Mouse (Mus musculus) hindbrain, embryonic 10.5 days (tissue): ENCODE results near the gene Lmf1. TPM values are rescaled to one million over a fixed set of nuclear protein-coding genes. Genes with fewer than 3 reads are reported as not detected.
A peak's percentile ranks its signal among the peaks of the same experiment; 100 is the strongest.

Source experiments
- DNase-seq: peaks from one replicate; pipeline ENCODE4 v3.0.0-alpha.2; 2017; ENCODE audit warnings: low spot score
- H3K27ac ChIP-seq: fragments of 300-500 bp; sonication (generic); 2 replicates; pipeline ENCODE4 v1.5.1; 2016; ENCODE audit warnings: mild to moderate bottlenecking, moderate library complexity
- H3K27me3 ChIP-seq: fragments of 300-500 bp; sonication (generic); 2 replicates; pipeline ENCODE4 v1.6.1; 2016; ENCODE audit warnings: mild to moderate bottlenecking; ENCODE audit not compliant: poor library complexity, insufficient read depth, severe bottlenecking
- H3K36me3 ChIP-seq: fragments of 300-500 bp; sonication (generic); 2 replicates; pipeline ENCODE4 v1.6.1; 2016; ENCODE audit warnings: mild to moderate bottlenecking, moderate library complexity
- H3K4me1 ChIP-seq: fragments of 300-500 bp; sonication (generic); replicated peaks from 2 replicates; pipeline ENCODE4 v1.6.1; 2016; ENCODE audit warnings: mild to moderate bottlenecking
- H3K4me3 ChIP-seq: fragments of 300-500 bp; sonication (generic); 2 replicates; pipeline ENCODE4 v1.5.1; 2016; ENCODE audit warnings: mild to moderate bottlenecking, moderate library complexity
- H3K9me3 ChIP-seq: fragments of 300-500 bp; sonication (generic); 2 replicates; pipeline ENCODE4 v1.6.1; 2016; ENCODE audit warnings: mild to moderate bottlenecking, moderate library complexity
- WGBS: fragments of 180-500 bp; shearing (Covaris S2); methylation state at CpG from one replicate; pipeline ENCODE4 v1.1.7; 2016; 5-methylcytosine and 5-hydroxymethylcytosine counted together
- polyA plus RNA-seq: library from polyadenylated mRNA; unstranded; fragments of >200 nt; fragmentation: Nextera tagmentation; extraction: Ambion mirVana; gene quantifications from 2 replicates; pipeline ENCODE4 v1.2.1, GENCODE M21; 2016

Lmf1 gene
- polyA plus RNA-seq, 1 experiment from 2014 or later: 29.4 TPM

DNA sequence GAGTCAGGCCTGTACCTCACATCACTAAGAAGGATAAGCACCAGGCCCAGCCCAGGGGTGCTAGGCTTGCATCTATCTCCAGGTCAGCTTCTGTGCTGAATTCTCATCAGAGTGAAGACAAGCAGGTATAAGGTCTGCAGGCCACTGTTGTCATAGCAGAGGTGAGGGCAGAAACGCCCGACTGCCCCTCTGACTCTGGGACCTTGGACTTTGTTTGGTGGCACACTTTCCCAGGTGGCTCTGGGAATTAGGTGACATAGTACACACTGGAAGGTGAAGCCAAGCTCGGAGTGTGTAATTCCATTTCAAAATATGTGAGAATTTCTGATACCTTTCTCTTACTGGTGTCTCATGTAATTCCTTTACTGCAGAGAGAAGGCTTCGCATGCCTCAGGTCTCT is 59.6 kb downstream of the Lmf1 start:
- DNase-seq: no peak
- Histone ChIP-seq H3K9me3 (no peaks in the 10 kb centered on the region), H3K27me3 (no peaks in the 10 kb centered on the region), H3K4me3 (no peak overlapping the region), H3K4me1 (peaks cover 66% of the 10 kb centered on the region), H3K27ac (peak overlapping the region; percentile 86), H3K36me3 (peaks cover 27% of the 10 kb centered on the region)
- WGBS: 86% methylated on average over 4 of the region's 4 CpGs

- Histone ChIP-seq H3K27me3 (no peaks in the 10 kb centered on the region), H3K4me3 (no peak overlapping the region), H3K4me1 (peaks cover 68% of the 10 kb centered on the region), H3K36me3 (peaks cover 15% of the 10 kb centered on the region; the same call in 1 of the 2 replicates), H3K9me3 (no peaks in the 10 kb centered on the region), H3K27ac (peak overlapping the region; percentile 51; the same call in 1 of the 2 replicates)
- DNase-seq: no peak
- 79% methylated on average over 4 of the region's 4 CpGs for WGBS
Measured at GRCm38 (mm10) chr17:25640956-25641355, 62.1 kb downstream of the Lmf1 start.

- 0 out of 2 replicates have a peak overlapping the region, but pooled peaks have one; percentile 47 for H3K27ac ChIP-seq
- 78% methylated on average over 8 of the region's 8 CpGs for WGBS
- H3K4me3 ChIP-seq: no peak overlapping the region
- H3K9me3 ChIP-seq: no peaks in the 10 kb centered on the region
- H3K4me1 ChIP-seq: peaks cover 67% of the 10 kb centered on the region
- no peaks in the 10 kb centered on the region for H3K27me3 ChIP-seq
- DNase-seq: no peak
- peaks cover 26% of the 10 kb centered on the region; the same call in 1 of the 2 replicates for H3K36me3 ChIP-seq
Measured at GRCm38 (mm10) chr17:25642032-25642431, 63.1 kb downstream of the Lmf1 start.

DNA sequence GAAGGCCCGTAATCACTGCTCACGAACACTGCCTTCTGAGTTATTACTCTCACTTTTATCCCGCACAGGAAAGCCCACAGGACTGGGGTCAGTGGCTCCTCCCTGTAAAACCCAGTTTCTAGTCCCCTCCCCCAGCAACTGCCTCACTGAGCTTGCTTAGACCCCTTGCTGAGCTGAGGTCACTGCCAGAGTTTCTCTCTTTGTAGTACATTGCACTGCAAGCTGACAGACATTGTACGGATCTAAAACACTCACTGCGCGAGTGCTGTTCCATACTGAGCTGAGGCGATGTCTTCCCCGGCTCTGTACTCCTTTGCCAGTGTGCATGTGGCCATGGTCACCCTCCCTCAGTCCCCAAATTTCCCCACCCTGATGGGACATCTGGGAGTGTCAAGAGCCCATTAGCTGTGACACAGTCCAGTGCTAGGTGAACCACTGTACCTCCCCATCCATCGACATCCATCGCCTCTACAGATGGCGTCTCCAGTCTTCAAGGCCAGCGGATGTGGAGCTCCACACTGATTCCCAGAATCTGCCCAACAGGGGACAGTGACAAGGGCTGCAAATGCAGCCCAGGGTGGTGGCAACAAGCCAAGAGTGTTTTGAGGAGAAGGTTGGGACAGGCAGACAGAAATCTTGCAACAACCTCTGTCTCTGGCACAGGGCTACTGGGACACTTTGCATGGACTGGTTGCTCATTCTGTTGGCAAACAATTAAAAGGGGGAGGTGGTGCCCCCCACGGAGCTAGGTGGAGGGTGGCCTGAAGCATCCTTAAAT is 64.8 kb downstream of the Lmf1 start:
- no peaks in the 10 kb centered on the region for H3K9me3 ChIP-seq
- no peak overlapping the region for H3K4me3 ChIP-seq
- no peak for DNase-seq
- H3K36me3 ChIP-seq: peaks cover 34% of the 10 kb centered on the region
- no peaks in the 10 kb centered on the region for H3K27me3 ChIP-seq
- 55% methylated on average over 13 of the region's 13 CpGs for WGBS
- peaks cover 64% of the 10 kb centered on the region for H3K4me1 ChIP-seq
- H3K27ac ChIP-seq: peak overlapping the region; percentile 77

- H3K9me3 ChIP-seq: no peaks in the 10 kb centered on the region
- no peak overlapping the region for H3K4me3 ChIP-seq
- H3K36me3 ChIP-seq: peaks cover 45% of the 10 kb centered on the region
- WGBS: 90% methylated on average over 3 of the region's 3 CpGs
- H3K27me3 ChIP-seq: no peaks in the 10 kb centered on the region
- DNase-seq: no peak
- H3K4me1 ChIP-seq: peaks cover 65% of the 10 kb centered on the region
- peak overlapping the region; percentile 77; the same call in 1 of the 2 replicates for H3K27ac ChIP-seq
Measured at GRCm38 (mm10) chr17:25644761-25645160, 65.9 kb downstream of the Lmf1 start.

- Histone ChIP-seq H3K36me3 (peaks cover 54% of the 10 kb centered on the region), H3K27me3 (no peaks in the 10 kb centered on the region), H3K27ac (no peak overlapping the region), H3K4me1 (peaks cover 63% of the 10 kb centered on the region), H3K9me3 (0 out of 2 replicates have a peak, but pooled peaks cover 4% of the 10 kb centered on the region), H3K4me3 (no peak overlapping the region)
- no peak for DNase-seq
- WGBS: 81% methylated on average over 9 of the region's 9 CpGs
Measured at GRCm38 (mm10) chr17:25645661-25646060, 66.8 kb downstream of the Lmf1 start.

GRCm38 (mm10) chr17:25647901-25648300 is 69.0 kb downstream of the Lmf1 start:
- Histone ChIP-seq H3K4me1 (peaks cover 56% of the 10 kb centered on the region), H3K9me3 (0 out of 2 replicates have a peak, but pooled peaks cover 7% of the 10 kb centered on the region), H3K36me3 (peaks cover 49% of the 10 kb centered on the region), H3K27ac (0 out of 2 replicates have a peak overlapping the region, but pooled peaks have one; percentile 24), H3K4me3 (no peak overlapping the region), H3K27me3 (no peaks in the 10 kb centered on the region)
- no peak for DNase-seq
- 87% methylated on average over 10 of the region's 10 CpGs for WGBS

DNA sequence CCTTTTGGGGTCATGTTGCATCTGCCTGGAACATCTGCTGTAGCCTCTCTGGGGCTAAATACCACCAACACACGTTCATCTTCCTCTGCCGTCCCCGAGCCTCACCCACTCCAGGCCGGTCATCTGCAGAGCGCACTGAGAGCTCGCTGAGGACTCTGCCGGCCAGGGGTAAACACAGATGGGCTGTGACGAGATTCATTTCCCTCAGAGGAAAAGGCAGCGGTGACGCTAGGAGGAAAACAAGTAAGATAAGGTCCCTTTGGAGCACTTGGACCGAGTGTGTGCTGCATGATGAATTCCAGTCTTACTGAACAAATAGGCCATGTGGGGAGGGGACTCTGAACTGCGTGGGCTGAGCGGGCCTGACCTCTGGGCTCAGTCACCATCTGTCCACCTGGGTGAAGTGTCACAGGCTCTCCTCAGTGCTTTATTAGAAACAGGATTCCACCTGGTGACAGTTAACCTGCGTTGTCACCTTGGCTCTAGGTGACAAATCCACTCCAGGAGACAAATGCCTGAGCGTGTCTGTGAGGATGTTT is 69.9 kb downstream of the Lmf1 start:
- H3K9me3 ChIP-seq: 0 out of 2 replicates have a peak, but pooled peaks cover 7% of the 10 kb centered on the region
- peaks cover 49% of the 10 kb centered on the region for H3K36me3 ChIP-seq
- 70% methylated on average over 15 of the region's 15 CpGs for WGBS
- no peak overlapping the region for H3K4me3 ChIP-seq
- H3K27ac ChIP-seq: peak overlapping the region; percentile 54
- no peak for DNase-seq
- no peaks in the 10 kb centered on the region for H3K27me3 ChIP-seq
- H3K4me1 ChIP-seq: peaks cover 48% of the 10 kb centered on the region

- H3K9me3 ChIP-seq: 0 out of 2 replicates have a peak, but pooled peaks cover 7% of the 10 kb centered on the region
- peaks cover 64% of the 10 kb centered on the region for H3K36me3 ChIP-seq
- 87% methylated on average over 7 of the region's 7 CpGs for WGBS
Measured at GRCm38 (mm10) chr17:25650726-25651125, 71.8 kb downstream of the Lmf1 start.

DNA sequence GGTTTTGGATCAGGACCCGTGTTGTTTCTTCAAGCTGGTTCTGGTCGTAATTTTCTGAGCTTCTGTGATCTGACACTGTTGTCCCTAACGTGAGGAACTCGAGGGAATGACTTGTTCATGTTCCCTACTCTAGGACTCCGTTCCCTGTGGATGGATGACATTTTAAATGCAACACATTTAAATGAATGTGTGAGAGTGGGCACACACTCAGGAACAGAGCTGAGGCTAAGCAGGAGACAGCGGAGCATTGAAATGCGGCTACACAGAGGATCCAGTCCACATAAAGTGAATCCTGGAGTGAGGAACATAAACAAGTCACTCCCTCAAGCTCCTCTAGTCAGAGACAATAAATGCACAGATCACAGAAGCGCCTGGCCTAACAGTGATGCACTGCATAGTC is 73.4 kb downstream of the Lmf1 start:
- peaks cover 66% of the 10 kb centered on the region for H3K36me3 ChIP-seq
- 86% methylated on average over 8 of the region's 8 CpGs for WGBS

More at GRCm38 (mm10) chr17:25650726-25651125, 71.8 kb downstream of the Lmf1 start:
- peaks cover 36% of the 10 kb centered on the region for H3K4me1 ChIP-seq
- DNase-seq: no peak
- no peak overlapping the region for H3K27ac ChIP-seq
- H3K27me3 ChIP-seq: no peaks in the 10 kb centered on the region
- H3K4me3 ChIP-seq: no peak overlapping the region

GRCm38 (mm10) chr17:25656142-25656825 is 77.4 kb downstream of the Lmf1 start:
- WGBS: 79% methylated on average over 12 of the region's 12 CpGs
- peak overlapping the region; percentile 68 for H3K27ac ChIP-seq

More for the DNA sequence above, 73.4 kb downstream of the Lmf1 start:
- Histone ChIP-seq H3K4me3 (no peak overlapping the region), H3K4me1 (peaks cover 39% of the 10 kb centered on the region), H3K27me3 (no peaks in the 10 kb centered on the region), H3K27ac (0 out of 2 replicates have a peak overlapping the region, but pooled peaks have one; percentile 3), H3K9me3 (0 out of 2 replicates have a peak, but pooled peaks cover 7% of the 10 kb centered on the region)
- DNase-seq: no peak

GRCm38 (mm10) chr17:25656826-25657189 is 77.9 kb downstream of the Lmf1 start:
- WGBS: 44% methylated on average over 3 of the region's 3 CpGs
- H3K27me3 ChIP-seq: no peaks in the 10 kb centered on the region
- H3K27ac ChIP-seq: peak overlapping the region; percentile 68
- 0 out of 2 replicates have a peak, but pooled peaks cover 2% of the 10 kb centered on the region for H3K9me3 ChIP-seq
- H3K4me1 ChIP-seq: peaks cover 28% of the 10 kb centered on the region
- no peak overlapping the region for H3K4me3 ChIP-seq
- DNase-seq: no peak
- H3K36me3 ChIP-seq: peaks cover 45% of the 10 kb centered on the region

More at GRCm38 (mm10) chr17:25656142-25656825, 77.4 kb downstream of the Lmf1 start:
- DNase-seq: no peak
- Histone ChIP-seq H3K9me3 (0 out of 2 replicates have a peak, but pooled peaks cover 2% of the 10 kb centered on the region), H3K27me3 (no peaks in the 10 kb centered on the region), H3K4me3 (no peak overlapping the region), H3K4me1 (peaks cover 28% of the 10 kb centered on the region), H3K36me3 (peaks cover 45% of the 10 kb centered on the region)
